Mouse (Mus musculus) liver, adult 2 months (tissue): ENCODE results near the gene Gm17455.

Source experiments
- CTCF ChIP-seq: fragments of 200-500 bp; IDR thresholded peaks from 2 replicates; pipeline ENCODE4 v1.5.1; 2011; ENCODE audit warnings: low read depth, low read length, control low read depth
- POLR2A ChIP-seq: fragments of 200-500 bp; IDR thresholded peaks from 2 replicates; pipeline ENCODE4 v1.6.1; 2011; ENCODE audit warnings: low read length, control low read depth; ENCODE audit not compliant: insufficient read depth; ENCODE audit errors: extremely low read depth

DNA sequence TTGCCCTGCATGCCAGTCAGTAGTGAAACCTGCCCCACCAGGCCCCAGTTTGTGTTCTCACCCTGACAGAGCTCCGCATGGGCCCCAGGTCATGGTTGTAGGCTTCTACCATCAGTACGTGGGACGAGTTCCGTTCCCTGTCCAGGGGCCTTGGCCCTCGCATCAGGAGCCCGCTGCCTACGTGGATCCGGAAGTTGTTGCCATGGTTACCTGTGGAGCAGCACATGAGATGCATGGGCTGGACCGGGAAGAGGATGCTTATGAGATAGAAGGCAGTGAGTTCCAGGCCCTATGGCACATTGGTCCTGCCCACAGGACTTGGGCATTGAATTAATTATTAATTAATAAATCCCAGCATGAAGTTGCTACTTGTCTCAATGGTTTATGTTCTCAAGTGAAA lies 7.9 kb upstream of the Gm17455 start:
- TF ChIP-seq CTCF (no peak), POLR2A (no peak)
